Mouse (Mus musculus) cortical plate, adult 2 months (tissue): ENCODE data around the gene Zzz3.

Experiments used
- CTCF ChIP-seq: fragments of 200-500 bp; IDR thresholded peaks from 2 replicates; pipeline ENCODE4 v1.5.1; 2011; ENCODE audit warnings: mild to moderate bottlenecking, control low read depth, low read length; ENCODE audit not compliant: insufficient read depth; ENCODE audit errors: extremely low read depth
- POLR2A ChIP-seq: fragments of 200-500 bp; IDR thresholded peaks from 2 replicates; pipeline ENCODE4 v1.6.1; 2011; ENCODE audit warnings: mild to moderate bottlenecking, low read length, control low read depth; ENCODE audit not compliant: insufficient read depth; ENCODE audit errors: extremely low read depth

DNA sequence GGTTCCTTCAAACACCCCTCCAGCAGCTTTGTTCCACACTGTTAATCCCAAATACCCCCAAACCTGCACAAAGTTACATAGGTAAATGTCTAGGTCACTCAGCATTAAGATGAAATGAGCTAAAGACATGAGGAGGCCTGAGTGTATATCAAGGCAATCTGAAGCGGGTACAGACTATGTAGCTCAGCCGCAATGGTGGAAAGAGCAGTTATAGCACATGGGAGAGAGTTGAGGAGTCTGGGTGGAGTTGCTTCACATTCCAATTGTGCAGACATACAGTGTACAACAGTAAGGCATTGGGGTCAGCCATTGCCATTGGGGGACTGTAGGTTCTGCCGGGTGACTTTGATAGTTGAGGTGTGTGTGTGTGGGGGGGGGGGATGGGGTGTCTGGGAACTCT, 69.2 kb downstream of the Zzz3 start:
- TF ChIP-seq CTCF (no peak), POLR2A (no peak)
